Mouse (Mus musculus) brain, adult 2 months (tissue): ENCODE measurements around the gene Rae1.

ENCODE experiments used
- DNase-seq: peaks from one replicate; pipeline ENCODE4 v3.0.0; 2011; ENCODE audit warnings: low read depth, low spot score

Rae1 gene

GRCm38 (mm10) chr2:173026688-173027131 lies 26.8 kb downstream of the Rae1 start:
- no peak for DNase-seq

GRCm38 (mm10) chr2:173027169-173027823 lies 27.4 kb downstream of the Rae1 start:
- no peak for DNase-seq

- no peak for DNase-seq
Measured at GRCm38 (mm10) chr2:173027824-173028495, 28.0 kb downstream of the Rae1 start.

- DNase-seq, result no peak
Measured at GRCm38 (mm10) chr2:173028508-173029031, 28.7 kb downstream of the Rae1 start.

- no peak for DNase-seq
Measured at GRCm38 (mm10) chr2:173030591-173031338, 30.8 kb downstream of the Rae1 start.

GRCm38 (mm10) chr2:173033531-173033930 lies 33.6 kb downstream of the Rae1 start:
- DNase-seq, result no peak

GRCm38 (mm10) chr2:173034998-173035397 lies 35.1 kb downstream of the Rae1 start:
- DNase-seq, result no peak

GRCm38 (mm10) chr2:173035653-173036052 lies 35.7 kb downstream of the Rae1 start:
- DNase-seq, result no peak

GRCm38 (mm10) chr2:173036055-173036454 lies 36.1 kb downstream of the Rae1 start:
- no peak for DNase-seq

- no peak for DNase-seq
Measured at GRCm38 (mm10) chr2:173036611-173037010, 36.7 kb downstream of the Rae1 start.

- DNase-seq, result no peak
Measured at GRCm38 (mm10) chr2:173037347-173037746, 37.4 kb downstream of the Rae1 start.

GRCm38 (mm10) chr2:173037827-173038607 lies 38.1 kb downstream of the Rae1 start:
- no peak for DNase-seq

GRCm38 (mm10) chr2:173039041-173039440 lies 39.1 kb downstream of the Rae1 start:
- no peak for DNase-seq

- DNase-seq, result no peak
Measured at GRCm38 (mm10) chr2:173040803-173041202, 40.9 kb downstream of the Rae1 start.

GRCm38 (mm10) chr2:173041242-173041641 lies 41.3 kb downstream of the Rae1 start:
- no peak for DNase-seq

GRCm38 (mm10) chr2:173041893-173042292 lies 42.0 kb downstream of the Rae1 start:
- DNase-seq, result no peak

- DNase-seq, result no peak
Measured at GRCm38 (mm10) chr2:173042504-173043162, 42.7 kb downstream of the Rae1 start.

GRCm38 (mm10) chr2:173044198-173044970 lies 44.5 kb downstream of the Rae1 start:
- DNase-seq, result no peak

- DNase-seq, result no peak
Measured at GRCm38 (mm10) chr2:173046582-173047297, 46.8 kb downstream of the Rae1 start.

- DNase-seq, result no peak
Measured at GRCm38 (mm10) chr2:173047471-173047870, 47.6 kb downstream of the Rae1 start.
